Mouse (Mus musculus) forebrain, postnatal 0 days (tissue): ENCODE results near the gene Ubqln4. TPM values are rescaled to one million over a fixed set of nuclear protein-coding genes. Genes with fewer than 3 reads are reported as not detected.

ENCODE experiments used
- ATAC-seq: fragments of 200-750 bp; cut with Nextera tagmentation; 2 replicates; pipeline ENCODE4 v1.8.0; 2017; ENCODE audit warnings: mild to moderate bottlenecking, moderate library complexity
- DNase-seq: peaks from one replicate; pipeline ENCODE4 v3.0.0-alpha.2; 2015
- H3K27ac ChIP-seq: fragments of 300-500 bp; sonication (generic); 2 replicates; pipeline ENCODE4 v1.5.1; 2014; ENCODE audit warnings: low read depth, mild to moderate bottlenecking, antibody characterized with exemption, low read length, moderate library complexity, mixed read lengths
- H3K27me3 ChIP-seq: fragments of 300-500 bp; sonication (generic); 2 replicates; pipeline ENCODE4 v1.6.1; 2014; ENCODE audit warnings: mild to moderate bottlenecking, low read length, mixed read lengths; ENCODE audit not compliant: insufficient read depth
- H3K36me3 ChIP-seq: fragments of 300-500 bp; sonication (generic); 2 replicates; pipeline ENCODE4 v1.6.1; 2014; ENCODE audit warnings: mild to moderate bottlenecking, moderate library complexity; ENCODE audit not compliant: insufficient read depth
- H3K4me1 ChIP-seq: fragments of 300-500 bp; sonication (generic); 2 replicates; pipeline ENCODE4 v1.6.1; 2014; ENCODE audit warnings: antibody characterized with exemption; ENCODE audit not compliant: insufficient read depth
- H3K4me2 ChIP-seq: fragments of 300-500 bp; sonication (generic); 2 replicates; pipeline ENCODE4 v1.6.1; 2014; ENCODE audit warnings: low read depth, mild to moderate bottlenecking, moderate library complexity
- H3K4me3 ChIP-seq: fragments of 300-500 bp; sonication (generic); 2 replicates; pipeline ENCODE4 v1.5.1; 2014; ENCODE audit warnings: low read depth, low read length, mixed read lengths
- H3K9ac ChIP-seq: fragments of 300-500 bp; sonication (generic); 2 replicates; pipeline ENCODE4 v1.6.1; 2014; ENCODE audit warnings: mild to moderate bottlenecking
- H3K9me3 ChIP-seq: fragments of 300-500 bp; sonication (generic); 2 replicates; pipeline ENCODE4 v1.6.1; 2016; ENCODE audit warnings: low read length
- CTCF ChIP-seq: sonication (generic); IDR thresholded peaks from 2 replicates; pipeline ENCODE4 v1.5.1; 2016; ENCODE audit warnings: antibody characterized with exemption, control low read depth, low read depth
- WGBS: fragments of 180-500 bp; shearing (Covaris S2); extraction: QIAGEN DNeasy Blood & Tissue Kit; methylation state at CpG from one replicate; pipeline ENCODE4 v1.1.7; 2014; 5-methylcytosine and 5-hydroxymethylcytosine counted together
- polyA plus RNA-seq: library from polyadenylated mRNA; unstranded; fragments of >200 nt; fragmentation: Nextera tagmentation; extraction: Ambion mirVana; gene quantifications from 2 replicates; pipeline ENCODE4 v1.2.1, GENCODE M21; 2015
- total RNA-seq: library from RNA; depleted of rRNA; stranded (reverse); fragments of >200 nt; gene quantifications from 2 replicates; pipeline ENCODE4 v1.2.3, GENCODE M21; 2014

Ubqln4 gene
- total and polyA plus RNA-seq, 2 experiments from 2014 or later = 30.8 to 116 TPM

DNA sequence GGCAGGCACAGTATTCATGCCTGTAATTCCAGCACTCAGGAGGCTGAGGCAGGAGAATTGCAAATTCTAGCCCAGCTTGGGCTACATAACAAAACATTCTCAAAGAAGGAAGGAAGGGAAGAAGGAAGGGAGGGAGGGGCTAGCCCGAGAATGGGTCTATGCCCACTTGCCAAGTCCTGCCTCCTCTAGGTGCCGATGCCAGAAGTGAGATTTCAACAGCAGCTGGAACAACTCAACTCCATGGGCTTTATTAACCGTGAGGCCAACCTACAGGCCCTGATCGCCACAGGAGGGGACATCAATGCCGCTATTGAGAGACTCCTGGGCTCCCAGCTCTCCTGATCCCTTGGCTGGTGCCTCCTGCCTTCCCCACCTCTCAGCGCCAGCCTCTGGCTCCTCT lies 14.3 kb downstream of the Ubqln4 start:
- H3K4me1 ChIP-seq = no peaks in the 10 kb centered on the region
- TF ChIP-seq CTCF = no peak
- H3K27ac ChIP-seq = no peak overlapping the region
- no peak overlapping the region for H3K4me3 ChIP-seq
- H3K36me3 ChIP-seq = peaks cover 72% of the 10 kb centered on the region
- no peaks in the 10 kb centered on the region for H3K9me3 ChIP-seq
- no peak for DNase-seq
- H3K27me3 ChIP-seq = no peaks in the 10 kb centered on the region
- no peak overlapping the region for H3K4me2 ChIP-seq
- WGBS = 95% methylated on average over 6 of the region's 6 CpGs
- ATAC-seq = no peak
- no peak overlapping the region for H3K9ac ChIP-seq

- Histone ChIP-seq H3K27ac (no peak overlapping the region), H3K27me3 (no peaks in the 10 kb centered on the region), H3K9ac (no peak overlapping the region), H3K4me2 (no peak overlapping the region), H3K36me3 (peaks cover 65% of the 10 kb centered on the region), H3K4me1 (no peaks in the 10 kb centered on the region), H3K9me3 (no peaks in the 10 kb centered on the region), H3K4me3 (no peak overlapping the region)
- no peak for ATAC-seq
- DNase-seq = no peak
- no peak for TF ChIP-seq CTCF
- 98% methylated on average over 2 of the region's 2 CpGs for WGBS
Measured at GRCm38 (mm10) chr3:88568615-88569014, 15.1 kb downstream of the Ubqln4 start.

- no peak overlapping the region for H3K4me3 ChIP-seq
Measured at GRCm38 (mm10) chr3:88569093-88569492, 15.5 kb downstream of the Ubqln4 start.

DNA sequence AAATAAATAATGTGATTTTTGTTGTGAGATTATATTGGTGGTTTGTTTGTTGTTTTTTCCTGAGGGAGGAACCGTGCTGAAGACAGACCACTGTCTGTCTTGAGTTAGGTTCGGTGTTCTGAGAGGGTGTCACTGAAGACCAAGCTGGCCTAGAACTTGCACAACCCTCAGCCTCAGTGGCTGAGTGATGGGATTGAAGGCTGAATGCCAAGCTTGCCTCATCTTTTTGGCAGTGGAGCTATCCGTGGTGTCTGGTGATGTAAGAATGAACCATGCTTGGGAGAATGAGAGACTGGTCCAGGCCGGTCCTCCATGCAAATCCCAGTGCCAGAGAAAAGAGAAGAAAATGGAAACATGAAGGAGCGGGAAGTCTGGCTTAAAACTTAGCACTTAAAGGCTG lies 16.1 kb downstream of the Ubqln4 start:
- no peaks in the 10 kb centered on the region for H3K27me3 ChIP-seq
- H3K9ac ChIP-seq = no peak overlapping the region
- H3K36me3 ChIP-seq = peaks cover 54% of the 10 kb centered on the region
- ATAC-seq (no peak), DNase-seq (no peak)
- H3K27ac ChIP-seq = no peak overlapping the region
- TF ChIP-seq CTCF = no peak
- WGBS = 96% methylated on average over 5 of the region's 5 CpGs
- no peak overlapping the region for H3K4me2 ChIP-seq
- no peaks in the 10 kb centered on the region for H3K4me1 ChIP-seq
- H3K9me3 ChIP-seq = no peaks in the 10 kb centered on the region
- no peak overlapping the region for H3K4me3 ChIP-seq

More at GRCm38 (mm10) chr3:88569093-88569492, 15.5 kb downstream of the Ubqln4 start:
- no peak overlapping the region for H3K4me2 ChIP-seq
- peaks cover 60% of the 10 kb centered on the region for H3K36me3 ChIP-seq
- no peak for TF ChIP-seq CTCF
- no peak for ATAC-seq
- no peaks in the 10 kb centered on the region for H3K9me3 ChIP-seq
- no peak overlapping the region for H3K9ac ChIP-seq
- H3K27ac ChIP-seq = no peak overlapping the region
- 93% methylated on average over 2 of the region's 2 CpGs for WGBS
- H3K4me1 ChIP-seq = no peaks in the 10 kb centered on the region
- H3K27me3 ChIP-seq = no peaks in the 10 kb centered on the region
- DNase-seq = no peak

DNA sequence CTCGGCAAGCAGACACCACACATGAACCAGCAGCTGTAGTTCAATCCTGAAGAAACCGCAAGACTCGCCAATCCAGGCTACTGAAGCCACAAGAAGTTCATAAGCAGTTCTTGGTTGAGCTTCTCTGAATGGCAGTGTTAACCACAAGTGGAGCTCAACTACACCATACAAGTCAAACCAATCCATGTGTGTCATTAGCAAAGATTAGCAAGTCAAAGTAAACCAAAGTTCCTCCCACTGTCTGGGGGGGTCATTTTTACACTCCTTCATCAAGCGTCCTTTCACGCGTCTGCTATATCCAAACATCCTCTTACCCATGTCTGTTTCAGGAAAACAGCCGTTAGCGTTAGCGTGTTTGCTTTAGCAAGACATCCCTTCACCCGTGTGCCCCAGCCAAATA lies 16.8 kb downstream of the Ubqln4 start:
- Histone ChIP-seq H3K4me2 (no peak overlapping the region), H3K9ac (no peak overlapping the region), H3K27ac (no peak overlapping the region), H3K36me3 (peaks cover 48% of the 10 kb centered on the region), H3K4me3 (no peak overlapping the region), H3K9me3 (no peaks in the 10 kb centered on the region), H3K27me3 (no peaks in the 10 kb centered on the region), H3K4me1 (no peaks in the 10 kb centered on the region)
- no peak for ATAC-seq
- WGBS = 95% methylated on average over 10 of the region's 10 CpGs
- no peak for TF ChIP-seq CTCF
- no peak for DNase-seq

DNA sequence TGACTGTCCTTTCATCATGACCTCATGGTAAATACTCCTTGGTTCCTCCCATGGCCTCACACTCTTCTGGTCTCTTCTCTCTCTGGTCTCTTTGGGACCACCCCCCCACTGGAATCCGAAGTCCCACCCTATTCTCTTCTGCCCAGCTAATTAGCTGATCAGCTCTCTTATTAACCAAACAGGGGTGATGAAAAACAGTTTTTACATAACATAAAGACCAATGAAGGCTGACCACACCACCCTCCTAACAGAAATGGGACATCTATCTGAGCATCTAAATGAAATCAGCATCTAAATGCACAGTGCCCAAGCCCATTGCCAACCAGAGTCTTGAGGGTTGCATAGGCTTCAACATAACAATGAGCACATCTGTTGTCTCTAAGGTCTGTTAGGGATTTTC lies 18.3 kb downstream of the Ubqln4 start:
- no peak overlapping the region for H3K4me2 ChIP-seq
- no peak overlapping the region for H3K9ac ChIP-seq
- TF ChIP-seq CTCF = no peak
- DNase-seq = no peak
- WGBS = 82% methylated on average over 1 of the region's 1 CpGs
- H3K4me3 ChIP-seq = no peak overlapping the region
- no peaks in the 10 kb centered on the region for H3K4me1 ChIP-seq
- ATAC-seq = no peak
- peaks cover 33% of the 10 kb centered on the region for H3K36me3 ChIP-seq
- H3K27me3 ChIP-seq = no peaks in the 10 kb centered on the region
- H3K9me3 ChIP-seq = no peaks in the 10 kb centered on the region
- H3K27ac ChIP-seq = no peak overlapping the region

- Histone ChIP-seq H3K27ac (no peak overlapping the region), H3K9ac (no peak overlapping the region), H3K4me1 (no peaks in the 10 kb centered on the region), H3K27me3 (no peaks in the 10 kb centered on the region), H3K4me2 (no peak overlapping the region), H3K4me3 (no peak overlapping the region), H3K36me3 (peaks cover 25% of the 10 kb centered on the region), H3K9me3 (no peaks in the 10 kb centered on the region)
- TF ChIP-seq CTCF = no peak
- no peak for ATAC-seq
- WGBS = 86% methylated on average over 2 of the region's 2 CpGs
- no peak for DNase-seq
Measured at GRCm38 (mm10) chr3:88572835-88573234, 19.3 kb downstream of the Ubqln4 start.

GRCm38 (mm10) chr3:88573810-88574209 lies 20.3 kb downstream of the Ubqln4 start:
- Histone ChIP-seq H3K9me3 (no peaks in the 10 kb centered on the region), H3K9ac (no peak overlapping the region), H3K4me3 (no peak overlapping the region), H3K4me1 (no peaks in the 10 kb centered on the region), H3K27me3 (no peaks in the 10 kb centered on the region), H3K36me3 (peaks cover 15% of the 10 kb centered on the region; the same call in 1 of the 2 replicates), H3K4me2 (no peak overlapping the region), H3K27ac (no peak overlapping the region)
- DNase-seq (no peak), ATAC-seq (no peak)
- 85% methylated on average over 2 of the region's 2 CpGs for WGBS
- TF ChIP-seq CTCF = no peak
